Mouse (Mus musculus) mature B cell (primary cell): ENCODE data around the gene Nfic.

Experiments
- in situ Hi-C: fragments of 300-500 bp; cut with MboI; formaldehyde crosslinking; loops from 2 replicates; pipeline ENCODE4 v1.14.3; 2019

The Nfic gene

DNA sequence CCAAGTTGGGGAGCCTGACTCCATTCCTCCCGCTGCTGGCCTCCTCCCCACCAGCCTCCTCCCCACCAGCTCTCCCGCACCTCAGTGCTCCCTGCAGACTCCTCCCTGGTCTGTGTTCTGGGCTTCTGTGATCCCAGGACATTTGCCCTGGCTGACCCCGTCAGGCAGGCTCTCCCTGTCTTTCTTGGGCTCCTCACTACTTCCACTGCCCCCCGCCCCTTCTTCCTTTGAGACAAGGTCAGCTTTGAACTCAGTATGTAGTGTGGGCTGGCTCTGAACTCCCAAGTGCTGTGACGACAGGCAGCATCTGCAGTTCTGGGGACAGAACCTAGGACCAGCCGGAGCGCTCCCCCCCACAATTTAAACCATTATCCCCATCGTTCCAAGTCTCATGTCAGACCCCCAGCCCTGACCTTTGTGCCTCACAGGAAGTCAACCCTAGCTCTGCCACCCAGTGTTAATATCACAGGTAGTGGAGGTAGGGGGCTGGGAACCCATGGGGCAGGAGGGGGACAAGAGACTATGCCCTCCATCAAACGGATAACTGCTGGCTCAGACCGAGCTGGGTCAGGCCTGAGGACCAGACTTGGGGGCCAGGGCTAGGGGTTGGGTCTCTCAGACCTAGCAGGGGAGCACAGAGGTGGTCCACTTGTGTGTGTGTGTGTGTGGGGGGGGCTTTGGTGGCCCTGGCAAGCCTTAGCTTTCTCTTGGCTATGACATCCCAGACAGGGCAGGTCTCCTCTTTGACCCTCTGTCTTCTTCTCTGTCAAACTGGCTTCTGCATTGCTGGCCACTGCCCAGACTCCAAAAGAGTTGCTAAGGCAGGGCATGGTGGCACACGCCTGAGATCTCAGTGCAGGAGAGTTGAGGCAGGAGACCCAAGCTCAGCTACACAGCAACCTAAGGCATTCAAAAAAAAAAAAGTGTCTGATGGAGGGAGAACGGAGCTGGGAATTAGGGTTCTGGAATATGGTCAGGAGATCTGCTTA, 37.9 kb downstream of the Nfic start:
- in situ Hi-C loops: no loop called here

DNA sequence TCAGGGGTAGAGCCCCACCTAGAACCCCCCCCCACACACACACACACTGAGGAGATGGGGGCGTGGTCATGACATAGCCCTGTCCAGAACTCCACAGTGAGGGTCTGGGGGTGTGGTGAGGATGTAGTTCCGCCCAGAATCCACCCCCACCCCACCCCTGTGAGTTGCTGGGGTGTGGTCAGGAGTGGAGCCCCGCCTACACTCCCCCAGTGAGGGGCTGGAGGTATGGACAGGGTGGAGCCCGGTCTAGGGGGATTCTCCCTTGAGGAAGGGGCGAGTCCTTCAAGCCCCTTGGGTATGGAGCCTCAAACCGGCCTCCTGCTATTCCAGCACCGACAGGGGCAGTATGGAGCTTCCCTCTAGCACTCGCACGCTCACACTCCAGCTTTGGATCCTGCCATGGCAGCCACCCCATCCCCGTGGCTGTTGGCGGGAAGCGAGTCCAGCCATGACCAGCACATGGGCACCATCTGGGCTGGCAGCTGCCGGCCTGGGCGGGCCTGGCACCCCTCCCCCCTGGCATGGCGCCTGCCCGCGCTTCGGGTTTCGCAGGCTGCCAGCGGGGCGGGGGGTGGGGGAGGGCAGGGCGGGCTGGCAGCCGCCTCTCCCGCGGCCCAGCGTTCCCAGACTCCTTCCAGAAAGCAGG, 38.7 kb downstream of the Nfic start:
- in situ Hi-C loops: no loop called here

DNA sequence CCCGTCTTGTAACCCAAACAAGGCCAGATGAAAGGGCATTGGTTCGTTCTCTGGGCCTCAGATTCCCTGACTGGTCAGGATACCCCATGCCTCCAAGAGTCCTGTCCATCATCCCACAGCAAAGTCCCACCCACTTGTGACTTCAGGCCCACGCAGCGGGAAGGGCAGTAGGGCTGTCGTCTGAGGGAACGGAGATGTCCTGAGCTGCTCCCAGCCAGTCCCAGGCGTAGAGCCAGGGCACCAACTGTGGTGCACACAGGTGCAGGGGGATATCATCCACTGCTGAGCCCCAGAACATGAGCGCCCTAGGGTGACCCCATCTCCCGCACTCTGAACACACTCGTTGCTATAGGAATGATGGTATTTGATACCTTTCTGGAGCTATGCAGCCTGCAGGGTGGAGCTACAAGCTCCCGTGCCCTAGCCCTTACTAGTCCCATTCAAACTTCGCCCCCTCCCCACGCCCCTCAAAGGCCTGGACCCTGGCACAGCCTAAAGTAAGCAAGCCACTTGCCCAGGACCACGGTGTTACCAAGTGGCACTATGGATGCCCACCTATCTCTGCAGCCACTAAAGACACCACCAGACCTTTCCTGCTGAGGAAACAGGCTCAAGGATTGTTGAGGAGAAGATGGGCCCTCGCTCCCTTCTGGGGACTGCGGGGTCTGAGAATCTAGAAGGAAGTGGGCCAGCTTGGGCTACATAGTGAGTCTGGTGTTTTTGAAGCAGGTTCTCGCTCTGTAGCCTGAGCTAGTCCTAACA, 39.7 kb downstream of the Nfic start:
- in situ Hi-C loops: no loop called here

GRCm38 (mm10) chr10:81415146-81415545, 40.3 kb downstream of the Nfic start:
- in situ Hi-C loops: no loop called here

DNA sequence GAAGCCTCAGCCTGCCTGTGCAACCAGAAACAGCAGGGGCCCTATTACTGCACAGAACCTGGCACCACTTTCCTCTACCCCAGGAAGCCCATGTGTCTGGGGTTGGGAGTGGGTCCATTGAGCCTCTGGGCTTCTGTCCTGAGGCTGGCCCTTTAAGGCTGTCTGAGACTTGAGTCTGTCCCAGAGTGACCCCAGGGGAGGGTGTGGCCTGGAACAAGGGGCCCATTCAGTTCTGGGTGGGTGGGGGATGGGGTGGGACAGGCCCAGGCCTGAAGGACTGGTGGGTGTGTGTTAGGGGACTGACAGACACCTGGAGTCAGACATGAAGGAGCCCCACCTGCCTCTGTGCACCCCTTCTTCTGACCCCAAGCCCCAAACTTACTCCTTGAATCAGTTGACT, 40.8 kb downstream of the Nfic start:
- in situ Hi-C loops: no loop called here

GRCm38 (mm10) chr10:81413310-81414261, 41.8 kb downstream of the Nfic start:
- in situ Hi-C loops: no loop called here

GRCm38 (mm10) chr10:81412586-81413309, 42.7 kb downstream of the Nfic start:
- in situ Hi-C loops: no loop called here

GRCm38 (mm10) chr10:81411471-81412400, 43.7 kb downstream of the Nfic start:
- in situ Hi-C loops: no loop called here

GRCm38 (mm10) chr10:81410981-81411380, 44.5 kb downstream of the Nfic start:
- in situ Hi-C loops: no loop called here

DNA sequence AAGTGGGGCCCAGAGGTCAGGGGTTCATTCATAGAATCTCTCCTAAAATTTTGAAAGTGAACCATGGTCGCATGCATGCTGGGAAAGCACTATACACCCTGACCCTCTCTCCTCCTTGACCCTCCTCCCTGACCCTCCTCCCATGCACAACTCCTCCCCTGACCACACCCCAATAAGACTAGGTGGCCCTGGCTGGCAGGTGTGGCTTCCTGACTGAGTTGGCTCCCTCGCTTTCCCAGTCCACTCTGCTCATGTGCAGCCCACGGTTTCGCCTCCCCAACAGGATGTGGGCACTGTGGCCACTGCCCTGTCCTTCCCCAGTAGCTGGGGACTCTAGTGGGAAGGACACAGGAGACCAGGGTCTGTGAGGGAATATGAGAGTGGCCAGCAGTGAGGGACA, 45.1 kb downstream of the Nfic start:
- in situ Hi-C loops: no loop called here

GRCm38 (mm10) chr10:81409330-81409729, 46.1 kb downstream of the Nfic start:
- in situ Hi-C loops: loop anchor here (5.0 kb wide), 1 partner anchor 33 kb away; no protein-coding TSS in a partner anchor

- in situ Hi-C loops: loop anchor here (5.0 kb wide), 1 partner anchor 33 kb away; no protein-coding TSS in a partner anchor
Measured at GRCm38 (mm10) chr10:81408871-81409291, 46.6 kb downstream of the Nfic start.

DNA sequence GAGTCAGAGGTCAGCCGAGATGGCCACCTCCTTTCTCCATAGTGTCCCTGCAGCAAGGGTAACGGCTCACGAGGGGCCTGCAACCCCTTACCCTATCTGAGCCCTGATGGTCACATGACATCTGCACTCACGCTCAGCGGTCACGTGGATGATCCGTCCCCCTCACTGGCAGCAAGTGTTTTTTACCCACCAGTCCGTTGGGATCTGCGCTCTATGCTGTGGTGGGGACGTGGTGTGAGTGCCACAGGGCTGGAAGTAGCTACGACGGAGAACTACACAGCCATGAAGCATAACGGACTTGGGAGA, 47.1 kb downstream of the Nfic start:
- in situ Hi-C loops: loop anchor here (5.0 kb wide), 1 partner anchor 34 kb away; no protein-coding TSS in a partner anchor

DNA sequence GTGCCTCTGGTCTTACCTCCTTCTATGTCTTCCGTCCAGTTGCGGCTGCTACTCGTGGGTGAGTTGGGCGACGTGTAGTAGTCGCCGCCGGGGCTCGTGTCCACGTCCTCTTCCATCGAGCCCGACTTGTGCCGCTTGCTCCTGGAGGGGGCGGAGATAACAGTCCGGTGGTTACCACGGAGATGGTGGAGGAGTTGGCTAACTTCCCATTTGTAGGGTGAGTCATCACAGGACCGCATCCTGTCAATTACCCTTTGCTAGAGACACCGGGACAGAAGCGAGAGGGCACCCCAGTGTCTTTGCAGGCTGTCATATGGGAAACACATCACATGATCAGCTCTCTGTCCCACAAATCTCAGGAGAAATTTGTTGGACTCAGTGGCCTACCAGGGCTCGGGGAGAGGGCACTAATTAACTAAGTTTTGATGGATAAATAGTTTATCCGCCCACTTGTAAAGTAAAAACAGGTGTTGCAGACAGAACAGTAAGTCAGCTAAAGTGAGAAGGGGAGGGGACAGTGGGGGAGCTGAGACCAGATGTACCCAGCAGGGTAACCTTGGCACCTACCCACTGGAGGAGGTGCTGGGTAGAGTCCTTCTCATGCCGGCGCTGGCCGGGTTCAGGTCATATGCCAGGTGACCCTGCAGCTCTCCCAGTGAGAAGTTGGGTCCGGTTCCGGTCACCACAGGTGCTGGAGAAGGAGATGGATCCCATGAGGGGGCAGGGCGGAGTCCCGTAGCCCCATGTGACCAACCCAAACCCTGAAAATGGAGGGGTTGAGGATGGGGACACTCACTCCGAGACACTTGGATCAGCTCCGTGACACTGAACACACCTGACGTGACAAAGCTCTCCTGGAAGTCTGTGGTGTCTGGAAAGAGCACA, 47.7 kb downstream of the Nfic start:
- in situ Hi-C loops: loop anchor here (5.0 kb wide), 1 partner anchor 35 kb away; no protein-coding TSS in a partner anchor

GRCm38 (mm10) chr10:81406504-81407440, 48.7 kb downstream of the Nfic start:
- in situ Hi-C loops: loop anchor here (5.0 kb wide), 1 partner anchor 36 kb away; no protein-coding TSS in a partner anchor

GRCm38 (mm10) chr10:81405588-81406201, 49.7 kb downstream of the Nfic start:
- in situ Hi-C loops: loop anchor here (5.0 kb wide), 1 partner anchor 37 kb away; no protein-coding TSS in a partner anchor
